Mouse (Mus musculus): Measurements from ENCODE around the gene Slc16a14. TPM values are rescaled to one million over a fixed set of nuclear protein-coding genes. Genes with fewer than 3 reads are reported as not detected.

Slc16a14 gene
- polyA plus RNA-seq, 1 experiment from 2014 or later = 0.05 TPM

GRCm38 (mm10) chr1:84882066-84882532 lies 52.8 kb downstream of the Slc16a14 start:
- Histone ChIP-seq H3K4me3 (no peak overlapping the region), H3K36me3 (no peaks in the 10 kb centered on the region), H3K9me3 (replicated peaks) (no peaks in the 10 kb centered on the region), H3K4me1 (replicated peaks) (no peaks in the 10 kb centered on the region), H3K9ac (no peak overlapping the region), H3K4me2 (no peak overlapping the region), H3K27me3 (no peaks in the 10 kb centered on the region), H3K27ac (no peak overlapping the region)
- ATAC-seq (replicated peaks; ENCODE audit: insufficient number of reproducible peaks, insufficient read depth, low FRiP score, low read depth) = no peak
- 74% methylated on average over 2 of the region's 2 CpGs for WGBS

- H3K27me3 ChIP-seq = no peaks in the 10 kb centered on the region
- H3K36me3 ChIP-seq = no peaks in the 10 kb centered on the region
- H3K9me3 ChIP-seq (replicated peaks) = no peaks in the 10 kb centered on the region
- H3K4me2 ChIP-seq = no peak overlapping the region
- H3K27ac ChIP-seq = no peak overlapping the region
- WGBS = 64% methylated on average over 11 of the region's 11 CpGs
- H3K9ac ChIP-seq = no peak overlapping the region
- no peak for ATAC-seq (replicated peaks; ENCODE audit: insufficient number of reproducible peaks, insufficient read depth, low FRiP score, low read depth)
- H3K4me3 ChIP-seq = no peak overlapping the region
- H3K4me1 ChIP-seq (replicated peaks) = no peaks in the 10 kb centered on the region
Measured at GRCm38 (mm10) chr1:84881248-84882065, 53.5 kb downstream of the Slc16a14 start.

- H3K4me1 ChIP-seq (replicated peaks) = no peaks in the 10 kb centered on the region
- H3K9me3 ChIP-seq (replicated peaks) = no peaks in the 10 kb centered on the region
- H3K4me2 ChIP-seq = no peak overlapping the region
- no peak overlapping the region for H3K4me3 ChIP-seq
- H3K27me3 ChIP-seq = no peaks in the 10 kb centered on the region
- WGBS = 93% methylated on average over 8 of the region's 8 CpGs
- no peak overlapping the region for H3K27ac ChIP-seq
- ATAC-seq (replicated peaks; ENCODE audit: insufficient number of reproducible peaks, insufficient read depth, low FRiP score, low read depth) = no peak
- H3K9ac ChIP-seq = no peak overlapping the region
- no peaks in the 10 kb centered on the region for H3K36me3 ChIP-seq
Measured at GRCm38 (mm10) chr1:84879571-84880120, 55.3 kb downstream of the Slc16a14 start.

- Histone ChIP-seq H3K4me1 (replicated peaks) (no peaks in the 10 kb centered on the region), H3K4me3 (no peak overlapping the region), H3K9me3 (replicated peaks) (no peaks in the 10 kb centered on the region), H3K27ac (no peak overlapping the region), H3K27me3 (no peaks in the 10 kb centered on the region), H3K36me3 (no peaks in the 10 kb centered on the region), H3K4me2 (no peak overlapping the region), H3K9ac (no peak overlapping the region)
- no peak for ATAC-seq (replicated peaks; ENCODE audit: insufficient number of reproducible peaks, insufficient read depth, low FRiP score, low read depth)
- WGBS = 88% methylated on average over 2 of the region's 2 CpGs
Measured at GRCm38 (mm10) chr1:84877590-84877989, 57.3 kb downstream of the Slc16a14 start.

- Histone ChIP-seq H3K4me3 (no peak overlapping the region), H3K36me3 (no peaks in the 10 kb centered on the region), H3K4me1 (replicated peaks) (no peaks in the 10 kb centered on the region), H3K27ac (no peak overlapping the region), H3K27me3 (no peaks in the 10 kb centered on the region), H3K9me3 (replicated peaks) (no peaks in the 10 kb centered on the region), H3K9ac (no peak overlapping the region), H3K4me2 (no peak overlapping the region)
- 63% methylated on average over 4 of the region's 4 CpGs for WGBS
- ATAC-seq (replicated peaks; ENCODE audit: insufficient number of reproducible peaks, insufficient read depth, low FRiP score, low read depth) = no peak
Measured at GRCm38 (mm10) chr1:84872939-84873338, 62.0 kb downstream of the Slc16a14 start.

- no peaks in the 10 kb centered on the region for H3K4me1 ChIP-seq (replicated peaks)
- 50% methylated on average over 3 of the region's 3 CpGs for WGBS
- ATAC-seq (replicated peaks; ENCODE audit: insufficient number of reproducible peaks, insufficient read depth, low FRiP score, low read depth) = no peak
Measured at GRCm38 (mm10) chr1:84872105-84872504, 62.8 kb downstream of the Slc16a14 start.

GRCm38 (mm10) chr1:84871131-84871530 lies 63.8 kb downstream of the Slc16a14 start:
- no peak overlapping the region for H3K4me3 ChIP-seq
- 53% methylated on average over 6 of the region's 6 CpGs for WGBS
- H3K4me2 ChIP-seq = no peak overlapping the region
- H3K4me1 ChIP-seq (replicated peaks) = no peaks in the 10 kb centered on the region
- H3K9ac ChIP-seq = no peak overlapping the region
- no peaks in the 10 kb centered on the region for H3K27me3 ChIP-seq
- H3K9me3 ChIP-seq (replicated peaks) = no peaks in the 10 kb centered on the region
- no peak overlapping the region for H3K27ac ChIP-seq
- H3K36me3 ChIP-seq = no peaks in the 10 kb centered on the region
- no peak for ATAC-seq (replicated peaks; ENCODE audit: insufficient number of reproducible peaks, insufficient read depth, low FRiP score, low read depth)

More at GRCm38 (mm10) chr1:84872105-84872504, 62.8 kb downstream of the Slc16a14 start:
- Histone ChIP-seq H3K27me3 (no peaks in the 10 kb centered on the region), H3K27ac (no peak overlapping the region), H3K4me3 (no peak overlapping the region), H3K9ac (no peak overlapping the region), H3K4me2 (no peak overlapping the region), H3K9me3 (replicated peaks) (no peaks in the 10 kb centered on the region), H3K36me3 (no peaks in the 10 kb centered on the region)

- Histone ChIP-seq H3K27ac (no peak overlapping the region), H3K4me3 (no peak overlapping the region), H3K36me3 (no peaks in the 10 kb centered on the region), H3K4me1 (replicated peaks) (no peaks in the 10 kb centered on the region), H3K27me3 (no peaks in the 10 kb centered on the region), H3K9me3 (replicated peaks) (no peaks in the 10 kb centered on the region), H3K4me2 (no peak overlapping the region), H3K9ac (no peak overlapping the region)
- WGBS = 25% methylated on average over 7 of the region's 7 CpGs
- no peak for ATAC-seq (replicated peaks; ENCODE audit: insufficient number of reproducible peaks, insufficient read depth, low FRiP score, low read depth)
Measured at GRCm38 (mm10) chr1:84869498-84869897, 65.4 kb downstream of the Slc16a14 start.

GRCm38 (mm10) chr1:84868841-84869240 lies 66.1 kb downstream of the Slc16a14 start:
- ATAC-seq (replicated peaks; ENCODE audit: insufficient number of reproducible peaks, insufficient read depth, low FRiP score, low read depth) = no peak
- Histone ChIP-seq H3K36me3 (no peaks in the 10 kb centered on the region), H3K9me3 (replicated peaks) (no peaks in the 10 kb centered on the region), H3K4me3 (no peak overlapping the region), H3K4me1 (replicated peaks) (no peaks in the 10 kb centered on the region), H3K27me3 (no peaks in the 10 kb centered on the region), H3K27ac (no peak overlapping the region), H3K9ac (no peak overlapping the region), H3K4me2 (no peak overlapping the region)
- 81% methylated on average over 4 of the region's 4 CpGs for WGBS

GRCm38 (mm10) chr1:84868311-84868710 lies 66.6 kb downstream of the Slc16a14 start:
- Histone ChIP-seq H3K27me3 (no peaks in the 10 kb centered on the region), H3K4me3 (no peak overlapping the region), H3K36me3 (no peaks in the 10 kb centered on the region), H3K4me2 (no peak overlapping the region), H3K27ac (no peak overlapping the region), H3K4me1 (replicated peaks) (no peaks in the 10 kb centered on the region), H3K9ac (no peak overlapping the region), H3K9me3 (replicated peaks) (no peaks in the 10 kb centered on the region)
- ATAC-seq (replicated peaks; ENCODE audit: insufficient number of reproducible peaks, insufficient read depth, low FRiP score, low read depth) = no peak

- WGBS = 91% methylated on average over 3 of the region's 3 CpGs
- ATAC-seq (replicated peaks; ENCODE audit: insufficient number of reproducible peaks, insufficient read depth, low FRiP score, low read depth) = no peak
- Histone ChIP-seq H3K4me3 (no peak overlapping the region), H3K36me3 (no peaks in the 10 kb centered on the region), H3K27ac (no peak overlapping the region), H3K27me3 (no peaks in the 10 kb centered on the region), H3K4me2 (no peak overlapping the region), H3K9ac (no peak overlapping the region), H3K9me3 (replicated peaks) (no peaks in the 10 kb centered on the region), H3K4me1 (replicated peaks) (no peaks in the 10 kb centered on the region)
Measured at GRCm38 (mm10) chr1:84866706-84867230, 68.2 kb downstream of the Slc16a14 start.

Measured in heart, embryonic 15.5 days (tissue).